Mouse (Mus musculus) G1E (cell line): ENCODE data around the gene Alg14. TPM values are rescaled to one million over a fixed set of nuclear protein-coding genes. Genes with fewer than 3 reads are reported as not detected.

Experiments
- ATAC-seq: 2 replicates; pipeline ENCODE4 v1.8.0; 2016; ENCODE audit warnings: mild to moderate bottlenecking; ENCODE audit not compliant: insufficient number of reproducible peaks, poor library complexity, low FRiP score, severe bottlenecking; ENCODE audit errors: extremely low read depth
- DNase-seq: peaks from one replicate; pipeline ENCODE4 v3.0.0; 2012; ENCODE audit warnings: low spot score
- H3K27me3 ChIP-seq: 2 replicates; pipeline ENCODE4 v1.6.1; 2012; ENCODE audit warnings: mild to moderate bottlenecking, low read length, inconsistent platforms; ENCODE audit not compliant: insufficient read depth
- H3K36me3 ChIP-seq: replicated peaks from 2 replicates; pipeline ENCODE3; 2012; ENCODE audit warnings: mild to moderate bottlenecking, inconsistent platforms
- H3K4me1 ChIP-seq: 2 replicates; pipeline ENCODE4 v1.6.1; 2012; ENCODE audit warnings: low read depth, low read length, inconsistent platforms, mixed read lengths; ENCODE audit not compliant: insufficient read depth
- H3K4me3 ChIP-seq: 2 replicates; pipeline ENCODE4 v1.5.1; 2012; ENCODE audit warnings: low read depth, mild to moderate bottlenecking, inconsistent platforms, low read length, moderate library complexity, mixed read lengths
- H3K9me3 ChIP-seq: replicated peaks from 2 replicates; pipeline ENCODE4 v1.6.1; 2012; ENCODE audit warnings: inconsistent platforms
- CTCF ChIP-seq: IDR thresholded peaks from 2 replicates; pipeline ENCODE4 v1.5.1; 2012; ENCODE audit warnings: low read depth, low read length, inconsistent platforms, mixed read lengths
- GATA1 ChIP-seq: IDR thresholded peaks from 2 replicates; pipeline ENCODE4 v1.6.1; 2012; ENCODE audit warnings: borderline replicate concordance, low read length, inconsistent platforms, mixed read lengths
- GATA2 ChIP-seq: IDR thresholded peaks from 2 replicates; pipeline ENCODE4 v1.6.1; 2012; ENCODE audit warnings: low read depth, low read length, inconsistent platforms, borderline replicate concordance
- POLR2AphosphoS5 ChIP-seq: IDR thresholded peaks from 2 replicates; pipeline ENCODE4 v1.6.1; 2012; ENCODE audit warnings: low read depth, low read length, inconsistent platforms; ENCODE audit not compliant: insufficient replicate concordance
- TAL1 ChIP-seq: conservative IDR thresholded peaks from 2 replicates; pipeline ENCODE4 v1.6.1; 2012; ENCODE audit warnings: low read depth, low read length, inconsistent platforms, mixed read lengths
- polyA plus RNA-seq: library from polyadenylated mRNA; stranded (reverse); fragments of >175 nt; gene quantifications from 2 replicates; pipeline ENCODE4 v1.2.3, GENCODE M21; 2012
- total RNA-seq, 2 experiments: library from RNA; stranded (forward) in 1 of 2; stranded (reverse) in 1 of 2; fragments of 200-1000 nt in 1 of 2; fragments of >200 nt in 1 of 2; fragmentation: Nextera tagmentation in 1 of 2; gene quantifications; 2 replicates each; pipeline ENCODE4 v1.2.3; 2014 to 2017

Alg14 gene
- total and polyA plus RNA-seq, 3 experiments = 3.5 to 29.9 (median 9.2) TPM

- Histone ChIP-seq H3K4me3 (no peak overlapping the region), H3K9me3 (no peaks in the 10 kb centered on the region), H3K27me3 (peaks cover 2% of the 10 kb centered on the region; the same call in 1 of the 2 replicates), H3K36me3 (no peaks in the 10 kb centered on the region), H3K4me1 (no peaks in the 10 kb centered on the region)
- DNase-seq (no peak), ATAC-seq (no peak)
- TF ChIP-seq POLR2AphosphoS5 (no peak), CTCF (no peak), TAL1 (no peak), GATA2 (no peak), GATA1 (no peak)
Measured at GRCm38 (mm10) chr3:121389366-121389765, 97.8 kb downstream of the Alg14 start.

- H3K27me3 ChIP-seq = peaks cover 6% of the 10 kb centered on the region
- H3K36me3 ChIP-seq = no peaks in the 10 kb centered on the region
- no peak for DNase-seq
- ATAC-seq = no peak
- H3K9me3 ChIP-seq = no peaks in the 10 kb centered on the region
- H3K4me1 ChIP-seq = no peaks in the 10 kb centered on the region
- TF ChIP-seq TAL1 (no peak), GATA1 (no peak), POLR2AphosphoS5 (no peak), GATA2 (no peak), CTCF (no peak)
- no peak overlapping the region for H3K4me3 ChIP-seq
Measured at GRCm38 (mm10) chr3:121389860-121390530, 98.4 kb downstream of the Alg14 start.

GRCm38 (mm10) chr3:121390724-121391123 is 99.2 kb downstream of the Alg14 start:
- no peak for DNase-seq
- Histone ChIP-seq H3K4me3 (no peak overlapping the region), H3K4me1 (no peaks in the 10 kb centered on the region), H3K9me3 (no peaks in the 10 kb centered on the region), H3K27me3 (peaks cover 6% of the 10 kb centered on the region), H3K36me3 (no peaks in the 10 kb centered on the region)
- no peak for TF ChIP-seq POLR2AphosphoS5
- no peak for ATAC-seq

GRCm38 (mm10) chr3:121395588-121396295 is 104.2 kb downstream of the Alg14 start:
- DNase-seq (no peak), ATAC-seq (no peak)
- H3K4me1 ChIP-seq = no peaks in the 10 kb centered on the region
- TF ChIP-seq GATA1 (no peak), GATA2 (no peak), CTCF (no peak), TAL1 (no peak), POLR2AphosphoS5 (no peak)
- peaks cover 14% of the 10 kb centered on the region for H3K27me3 ChIP-seq
- no peaks in the 10 kb centered on the region for H3K9me3 ChIP-seq
- no peak overlapping the region for H3K4me3 ChIP-seq
- H3K36me3 ChIP-seq = no peaks in the 10 kb centered on the region

GRCm38 (mm10) chr3:121396561-121396960 is 105.0 kb downstream of the Alg14 start:
- DNase-seq = no peak
- H3K4me3 ChIP-seq = no peak overlapping the region
- no peaks in the 10 kb centered on the region for H3K9me3 ChIP-seq
- no peak for ATAC-seq
- H3K27me3 ChIP-seq = peaks cover 14% of the 10 kb centered on the region
- H3K4me1 ChIP-seq = no peaks in the 10 kb centered on the region
- TF ChIP-seq GATA1 = no peak
- TF ChIP-seq POLR2AphosphoS5 = no peak
- no peak for TF ChIP-seq CTCF
- no peak for TF ChIP-seq TAL1
- no peak for TF ChIP-seq GATA2
- no peaks in the 10 kb centered on the region for H3K36me3 ChIP-seq

GRCm38 (mm10) chr3:121397007-121397406 is 105.4 kb downstream of the Alg14 start:
- ATAC-seq (no peak), DNase-seq (no peak)
- no peaks in the 10 kb centered on the region for H3K4me1 ChIP-seq
- H3K36me3 ChIP-seq = no peaks in the 10 kb centered on the region
- peaks cover 16% of the 10 kb centered on the region for H3K27me3 ChIP-seq
- no peak overlapping the region for H3K4me3 ChIP-seq
- no peak for TF ChIP-seq CTCF
- TF ChIP-seq POLR2AphosphoS5 = no peak
- H3K9me3 ChIP-seq = no peaks in the 10 kb centered on the region
